Mouse (Mus musculus) adrenal gland, postnatal 25 days (tissue): ENCODE measurements around the gene Csn1s1. TPM values are rescaled to one million over a fixed set of nuclear protein-coding genes. Genes with fewer than 3 reads are reported as not detected.
A peak's percentile ranks its signal among the peaks of the same experiment; 100 is the strongest.

Source experiments
- DNase-seq: peaks from one replicate; pipeline ENCODE4 v3.0.0; 2021; ENCODE audit warnings: mixed read lengths
- long read RNA-seq: library from polyadenylated mRNA; stranded (forward); transcript quantifications from one replicate; pipeline ENCODE4 v2.0.0, GENCODE M21; 2021
- total RNA-seq: library from RNA; stranded (reverse); gene quantifications from 2 replicates; pipeline ENCODE4 v1.2.3, GENCODE M21; 2021

The Csn1s1 gene
- total RNA-seq: not detected in 2 replicates
- long read RNA-seq: 0 reads

- DNase-seq: no peak
These were observed at the start of gene Csn1s1 for GRCm38 (mm10) chr5:87665908-87666307. Csn1s1 (plus strand) TSS chr5:87666208.

- no peak for DNase-seq
These were observed 43.3 kb upstream of the Csn1s1 start for GRCm38 (mm10) chr5:87622681-87623080.

DNA sequence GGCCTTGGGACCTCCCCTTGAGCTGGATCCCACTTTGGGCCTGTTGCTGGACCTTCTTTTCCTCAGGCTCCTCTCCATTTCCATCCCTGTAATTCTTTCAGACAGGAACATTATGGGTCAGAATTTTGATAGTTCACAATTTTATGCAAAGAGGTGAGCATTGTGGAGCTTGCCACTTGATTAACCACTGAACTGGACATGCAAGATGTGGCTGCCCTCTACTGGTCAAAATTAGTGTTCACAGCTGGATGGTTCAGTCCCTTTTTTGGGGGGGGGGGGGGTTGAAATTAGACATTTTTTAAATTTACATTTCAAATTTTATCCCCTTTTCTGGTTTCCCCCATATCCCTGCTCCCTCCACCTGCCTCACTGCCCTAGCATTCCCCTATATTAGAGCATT lies 23.2 kb upstream of the Csn1s1 start:
- peak; percentile 20 for DNase-seq

- no peak for DNase-seq
These were observed 33.5 kb downstream of the Csn1s1 start, which contains the start of gene Csn2 for GRCm38 (mm10) chr5:87699530-87699929. Csn2 (minus strand) TSS chr5:87699630.

GRCm38 (mm10) chr5:87705891-87706290 lies 39.9 kb downstream of the Csn1s1 start:
- DNase-seq: no peak

Other genes with a start within 250 kb of the Csn1s1 start
- not detected in 2 replicates for gene Ugt2b38, start 242.0 kb upstream of the Csn1s1 start, total RNA-seq
- not detected in 2 replicates for gene Ugt2a2, start 183.9 kb upstream of the Csn1s1 start, total RNA-seq
- not detected in 2 replicates for gene Gm43638, start 179.4 kb upstream of the Csn1s1 start, total RNA-seq
- not detected in 2 replicates for gene Ugt2a1, start 175.3 kb upstream of the Csn1s1 start, total RNA-seq
- not detected in 2 replicates for gene Sult1b1, start 128.0 kb upstream of the Csn1s1 start, total RNA-seq
- gene Sult1d1, start 97.2 kb upstream of the Csn1s1 start, total RNA-seq: 0.76 TPM in 1 of 2 replicates, not detected in the other
- gene Sult1e1, start 74.6 kb upstream of the Csn1s1 start, total RNA-seq: 0.24 TPM in 1 of 2 replicates, not detected in the other
- gene Csn2, start 33.4 kb downstream of the Csn1s1 start, total RNA-seq: not detected in 2 replicates
- gene Csn1s2a, start 108.4 kb downstream of the Csn1s1 start, total RNA-seq: not detected in 2 replicates
- not detected in 2 replicates for gene Csn1s2b, start 141.9 kb downstream of the Csn1s1 start, total RNA-seq
- not detected in 2 replicates for gene Prr27, start 159.5 kb downstream of the Csn1s1 start, total RNA-seq
- gene Odam, start 218.8 kb downstream of the Csn1s1 start, total RNA-seq: not detected in 2 replicates